Mouse (Mus musculus): ENCODE results near the gene Nmrk2.

DNA sequence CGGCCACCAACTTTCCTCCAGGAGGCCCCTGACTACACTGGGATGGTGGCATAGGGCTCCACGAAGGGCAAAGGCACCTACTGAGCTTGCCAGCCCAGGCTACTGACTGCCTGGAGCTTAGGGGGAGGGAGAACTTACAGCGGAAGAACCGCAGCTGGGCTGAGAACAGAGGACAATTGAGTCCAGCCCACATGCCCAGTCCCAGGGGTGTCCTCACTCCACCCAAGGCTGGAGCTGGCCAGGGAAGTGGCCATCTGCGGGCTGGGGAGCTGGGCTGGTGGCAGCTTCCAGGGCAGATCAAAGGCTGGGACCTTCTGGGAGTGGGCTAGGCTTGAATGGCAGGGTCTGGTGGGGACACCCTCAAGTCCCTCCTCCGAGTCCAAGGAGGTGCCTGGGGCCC is 47.1 kb downstream of the Nmrk2 start:
- no peak for TF ChIP-seq CTCF (IDR thresholded peaks at IDR 0.05)
- TF ChIP-seq EP300 (IDR thresholded peaks at IDR 0.05; ENCODE audit: insufficient read depth, low read depth, low read length), result no peak

Measured in heart, adult 2 months (tissue).